Mouse (Mus musculus): Measurements from ENCODE around the gene Adamts16.

- no peak for TF ChIP-seq CTCF (conservative IDR thresholded peaks at IDR 0.05; ENCODE audit: insufficient read depth, insufficient read length, low read depth, low read length)
- no peak for TF ChIP-seq POLR2A (IDR thresholded peaks at IDR 0.05; ENCODE audit: low read depth, low read length)
Measured at GRCm38 (mm10) chr13:70802849-70803248, 38.8 kb downstream of the Adamts16 start.

All from kidney, adult 2 months (tissue).